Mouse (Mus musculus) kidney, adult 18-20 months (tissue): ENCODE data around the gene Prkcb.
"Not testable (repeated sequence)": the region's sequence is repeated elsewhere in the genome, so short reads cannot be mapped to it uniquely, and the experiment has no call there.

Experiments used
- DNase-seq: peaks from one replicate; pipeline ENCODE4 v3.0.0; 2021

The Prkcb gene

GRCm38 (mm10) chr7:122288605-122289242 is at the start of gene Prkcb:
TSS of gene Prkcb (plus strand) at chr7:122288751.
- peak; percentile 18 for DNase-seq

GRCm38 (mm10) chr7:122238939-122239338 is 49.6 kb upstream of the Prkcb start:
- DNase-seq = no peak

- DNase-seq = no peak
Observed at GRCm38 (mm10) chr7:122240413-122241119, 48.0 kb upstream of the Prkcb start.

- DNase-seq = peak; percentile 15
Observed at GRCm38 (mm10) chr7:122242260-122242659, 46.3 kb upstream of the Prkcb start.

- DNase-seq = not testable (repeated sequence)
Observed at GRCm38 (mm10) chr7:122242744-122243143, 45.8 kb upstream of the Prkcb start.

- no peak for DNase-seq
Observed at GRCm38 (mm10) chr7:122244166-122244565, 44.4 kb upstream of the Prkcb start.

GRCm38 (mm10) chr7:122244584-122244983 is 44.0 kb upstream of the Prkcb start:
- DNase-seq = no peak

GRCm38 (mm10) chr7:122245976-122246375 is 42.6 kb upstream of the Prkcb start:
- DNase-seq = no peak

- DNase-seq = no peak
Observed at GRCm38 (mm10) chr7:122247254-122247864, 41.2 kb upstream of the Prkcb start.

- DNase-seq = no peak
Observed at GRCm38 (mm10) chr7:122249321-122249821, 39.2 kb upstream of the Prkcb start.

- DNase-seq = peak; percentile 74
Observed at GRCm38 (mm10) chr7:122251197-122252011, 37.1 kb upstream of the Prkcb start.

- no peak for DNase-seq
Observed at GRCm38 (mm10) chr7:122256722-122257121, 31.8 kb upstream of the Prkcb start.

- no peak for DNase-seq
Observed at GRCm38 (mm10) chr7:122258521-122258920, 30.0 kb upstream of the Prkcb start.

- no peak for DNase-seq
Observed at GRCm38 (mm10) chr7:122260055-122260602, 28.4 kb upstream of the Prkcb start.

- no peak for DNase-seq
Observed at GRCm38 (mm10) chr7:122268983-122269486, 19.5 kb upstream of the Prkcb start.

GRCm38 (mm10) chr7:122272334-122272733 is 16.2 kb upstream of the Prkcb start:
- DNase-seq = no peak

- DNase-seq = no peak
Observed at GRCm38 (mm10) chr7:122279580-122279979, 9.0 kb upstream of the Prkcb start.

GRCm38 (mm10) chr7:122280334-122280733 is 8.2 kb upstream of the Prkcb start:
- no peak for DNase-seq

GRCm38 (mm10) chr7:122282584-122282983 is 6.0 kb upstream of the Prkcb start:
- no peak for DNase-seq

GRCm38 (mm10) chr7:122287217-122287616 is 1.3 kb upstream of the Prkcb start:
- DNase-seq = no peak

- peak; percentile 10 for DNase-seq
Observed at GRCm38 (mm10) chr7:122289243-122290111, 926 bp downstream of the Prkcb start.
